Mouse (Mus musculus) left cerebral cortex, postnatal 4 days (tissue): Measurements from ENCODE around the gene Mrpl4. TPM values are rescaled to one million over a fixed set of nuclear protein-coding genes. Genes with fewer than 3 reads are reported as not detected.

ENCODE experiments used
- DNase-seq: peaks from one replicate; pipeline ENCODE4 v3.0.0-alpha.2; 2022
- intact Hi-C: fragments of 180-260 bp; cut with DNase I; formaldehyde crosslinking; loops from one replicate; pipeline ENCODE4 v1.15.1; 2025
- total RNA-seq, 2 experiments: library from RNA; stranded (reverse); gene quantifications; 2 replicates each; pipeline ENCODE4 v1.2.3; 2021

Gene Mrpl4
- total RNA-seq: 10 to 100 TPM; 45.2 to 49.3 TPM

DNA sequence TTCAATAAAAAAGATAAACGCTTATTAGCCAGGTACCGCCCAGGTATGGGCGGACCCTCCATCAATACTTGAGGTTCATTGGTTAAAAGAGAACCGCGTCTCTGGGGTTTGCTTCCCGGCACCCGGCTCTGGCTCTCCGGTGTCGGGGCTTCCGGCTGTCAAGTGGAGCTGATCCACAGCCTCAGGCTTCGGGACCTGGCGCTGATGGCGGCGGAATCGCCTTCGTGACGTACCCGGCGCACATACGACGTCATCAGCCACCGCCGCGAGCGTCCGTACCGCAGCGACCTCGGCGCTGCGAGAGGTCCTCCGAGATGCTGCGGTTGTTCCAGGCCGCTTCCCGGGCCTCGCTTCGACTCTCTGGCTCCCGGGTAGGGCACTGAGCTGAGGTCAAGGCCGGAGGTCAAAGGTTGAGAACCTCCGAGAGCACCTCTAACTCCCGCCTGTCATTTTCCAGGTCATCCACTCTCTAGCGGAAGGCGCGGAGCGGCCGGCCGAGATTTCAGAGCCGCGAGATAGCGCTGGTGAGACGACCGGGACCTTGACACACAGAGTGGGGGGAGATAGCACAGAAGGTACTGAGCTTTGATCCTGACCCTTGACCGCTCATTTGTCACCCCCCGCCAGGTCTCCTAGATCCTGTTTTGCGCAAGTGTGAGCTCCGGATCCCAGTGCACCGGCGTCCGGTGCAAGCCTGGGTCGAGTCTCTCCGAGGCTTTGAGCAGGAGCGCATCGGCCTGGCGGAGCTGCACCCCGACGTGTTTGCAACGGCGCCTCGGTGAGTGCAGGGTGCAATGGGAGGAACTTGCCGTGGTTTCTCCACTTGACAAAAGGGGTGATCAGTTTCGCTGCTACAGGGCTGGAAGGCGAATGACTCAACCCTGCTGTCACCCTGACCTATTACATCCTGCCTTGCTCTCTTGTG is at the start of gene Mrpl4:
Gene Mrpl4, plus strand, starts transcription at position 112 of the 925 bp plus-strand sequence.
- intact Hi-C loops: no loop called here
- peak; percentile 90 for DNase-seq

DNA sequence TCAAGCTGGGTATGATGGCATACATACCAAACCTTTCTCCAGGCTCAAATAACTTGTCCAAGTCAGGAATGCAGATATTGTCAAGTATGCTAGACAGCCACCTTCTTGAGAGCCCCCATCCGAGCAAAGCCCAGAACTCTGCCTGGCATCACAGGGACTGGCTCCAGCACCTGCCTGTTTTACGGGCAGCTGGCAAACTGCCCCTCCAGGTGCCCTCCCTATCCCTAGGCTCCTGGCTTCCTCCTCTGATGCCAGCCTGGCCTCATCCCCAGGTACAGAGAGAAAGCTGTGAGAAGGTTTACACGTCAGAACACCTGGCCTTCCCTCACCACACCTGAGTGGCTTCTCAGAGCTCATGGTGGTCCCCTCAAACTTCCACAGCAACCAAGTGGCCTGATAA is 45.5 kb upstream of the Mrpl4 start:
- intact Hi-C loops: no loop called here
- no peak for DNase-seq

DNA sequence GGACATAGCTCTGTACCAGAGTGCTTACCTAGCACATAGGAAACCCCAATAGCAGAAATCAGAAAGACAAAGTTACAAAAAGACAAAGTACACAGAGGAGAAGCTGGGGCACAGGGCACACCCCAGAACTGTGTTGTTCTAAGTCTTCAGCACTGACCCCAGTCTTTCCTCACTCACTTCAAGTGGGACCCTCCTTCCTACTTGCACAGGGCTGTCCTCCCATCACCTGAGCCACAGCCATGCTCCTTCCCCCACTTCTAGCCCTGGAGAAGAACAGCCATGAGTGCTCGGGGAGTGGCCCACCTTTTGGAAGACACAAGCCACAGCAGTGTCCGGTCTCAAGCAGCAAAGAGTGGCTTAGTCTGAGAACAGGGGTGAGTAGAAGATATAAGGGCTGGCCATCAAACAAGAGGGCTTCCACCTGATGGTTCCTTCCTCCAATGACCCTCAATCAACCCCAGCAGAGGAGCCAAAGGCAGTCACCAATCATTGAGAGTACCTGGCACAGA is 43.1 kb upstream of the Mrpl4 start, which contains the start of gene Dnmt1:
Gene Dnmt1, minus strand, starts transcription at position 459 of the 509 bp plus-strand sequence.
- intact Hi-C loops: no loop called here
- no peak for DNase-seq

DNA sequence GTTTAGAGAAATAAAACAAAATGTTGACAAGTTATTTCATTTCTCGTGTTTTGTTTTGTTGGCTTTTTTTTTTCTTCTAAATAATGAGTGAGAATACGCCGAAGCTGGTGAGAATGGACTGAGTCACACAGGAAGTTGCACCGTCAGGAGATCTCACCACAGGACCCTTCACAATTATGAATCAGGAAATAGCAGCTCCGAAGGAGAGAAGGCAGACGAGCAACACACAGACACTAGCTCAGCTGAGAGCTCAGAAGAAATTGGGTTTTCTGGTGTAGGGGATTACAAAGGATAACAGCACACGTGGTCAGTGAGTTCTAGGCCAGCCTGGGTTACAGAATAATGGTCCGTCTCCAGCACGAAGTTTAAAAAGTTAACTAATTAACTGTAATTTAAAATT is 41.0 kb upstream of the Mrpl4 start:
- intact Hi-C loops: no loop called here
- DNase-seq: no peak

DNA sequence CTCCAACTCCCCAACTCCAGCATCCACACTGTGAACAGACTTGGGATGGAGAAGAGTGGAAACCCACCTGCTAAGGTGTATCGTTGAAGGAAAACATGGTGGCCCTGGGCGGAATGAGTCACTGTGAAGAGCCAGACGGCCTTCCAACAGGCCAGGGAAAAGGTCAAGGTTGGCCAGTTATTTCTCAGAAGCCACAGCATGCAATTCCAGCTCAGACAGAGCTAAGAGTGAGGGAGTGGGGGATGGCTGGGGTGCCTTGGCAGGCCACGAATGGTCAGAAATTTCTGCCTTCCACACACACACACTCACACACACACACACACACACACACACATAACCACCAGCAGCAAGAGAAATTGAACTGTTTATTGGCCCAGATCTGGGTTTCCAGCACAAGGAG is 36.9 kb upstream of the Mrpl4 start:
- intact Hi-C loops: no loop called here
- DNase-seq: no peak

DNA sequence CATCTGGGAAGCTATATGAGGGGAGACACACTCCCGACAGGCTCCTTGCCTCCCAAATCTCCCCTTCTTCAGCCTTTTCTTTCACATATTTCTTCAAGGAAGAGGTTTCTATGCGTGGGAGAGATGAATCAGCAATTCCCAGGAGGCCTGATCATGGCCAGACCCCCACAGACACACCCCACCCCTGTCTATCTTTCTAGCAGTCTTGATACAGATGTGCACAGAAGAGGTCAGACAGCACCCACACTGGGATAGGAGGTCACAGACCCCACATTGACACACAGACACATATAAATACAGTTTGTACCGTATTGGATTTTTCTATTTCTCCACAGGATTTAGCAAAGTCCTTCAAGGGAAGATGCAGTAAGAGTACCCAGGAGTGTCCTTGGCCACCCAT is 36.5 kb upstream of the Mrpl4 start:
- no peak for DNase-seq
- intact Hi-C loops: no loop called here

DNA sequence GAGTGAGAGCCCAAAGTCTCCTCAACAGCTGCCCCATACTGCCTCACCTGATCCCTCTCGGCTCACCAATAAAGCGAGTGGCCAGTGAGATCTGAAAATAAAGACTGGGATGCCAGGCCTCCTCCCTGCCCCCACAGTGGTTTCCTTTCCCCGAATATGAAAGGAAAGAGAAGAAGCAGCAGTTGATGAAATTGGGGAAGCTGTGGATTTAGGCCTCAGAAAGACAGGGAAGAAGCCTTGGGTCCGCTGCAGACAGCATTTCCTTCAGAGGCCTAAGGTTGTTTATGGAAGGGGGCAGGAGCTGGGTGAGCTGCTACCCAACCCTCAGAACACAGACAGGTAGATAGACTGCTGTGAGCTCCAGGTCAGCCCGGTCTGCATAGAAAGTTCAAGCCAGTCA is 35.8 kb upstream of the Mrpl4 start:
- no peak for DNase-seq
- intact Hi-C loops: no loop called here

DNA sequence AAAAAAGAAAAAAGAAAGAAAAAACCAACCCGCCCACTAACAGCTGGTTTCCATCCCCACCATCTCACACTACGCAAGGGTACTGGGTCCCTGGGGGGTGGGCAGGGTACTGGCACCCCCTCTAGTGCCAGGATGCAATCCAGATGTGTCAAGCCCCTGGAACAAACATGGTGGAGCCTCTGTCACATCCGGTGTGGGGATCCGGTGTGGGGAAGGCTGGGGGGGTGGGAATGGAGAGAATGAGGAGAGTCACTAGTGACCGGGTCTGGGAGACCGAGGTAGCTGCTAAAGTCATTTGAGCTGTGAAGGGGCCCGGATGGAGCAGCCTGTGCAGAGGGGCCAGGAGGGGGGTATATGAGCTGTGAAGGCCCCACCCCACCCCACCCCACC is 30.8 kb upstream of the Mrpl4 start:
- intact Hi-C loops: no loop called here
- no peak for DNase-seq

DNA sequence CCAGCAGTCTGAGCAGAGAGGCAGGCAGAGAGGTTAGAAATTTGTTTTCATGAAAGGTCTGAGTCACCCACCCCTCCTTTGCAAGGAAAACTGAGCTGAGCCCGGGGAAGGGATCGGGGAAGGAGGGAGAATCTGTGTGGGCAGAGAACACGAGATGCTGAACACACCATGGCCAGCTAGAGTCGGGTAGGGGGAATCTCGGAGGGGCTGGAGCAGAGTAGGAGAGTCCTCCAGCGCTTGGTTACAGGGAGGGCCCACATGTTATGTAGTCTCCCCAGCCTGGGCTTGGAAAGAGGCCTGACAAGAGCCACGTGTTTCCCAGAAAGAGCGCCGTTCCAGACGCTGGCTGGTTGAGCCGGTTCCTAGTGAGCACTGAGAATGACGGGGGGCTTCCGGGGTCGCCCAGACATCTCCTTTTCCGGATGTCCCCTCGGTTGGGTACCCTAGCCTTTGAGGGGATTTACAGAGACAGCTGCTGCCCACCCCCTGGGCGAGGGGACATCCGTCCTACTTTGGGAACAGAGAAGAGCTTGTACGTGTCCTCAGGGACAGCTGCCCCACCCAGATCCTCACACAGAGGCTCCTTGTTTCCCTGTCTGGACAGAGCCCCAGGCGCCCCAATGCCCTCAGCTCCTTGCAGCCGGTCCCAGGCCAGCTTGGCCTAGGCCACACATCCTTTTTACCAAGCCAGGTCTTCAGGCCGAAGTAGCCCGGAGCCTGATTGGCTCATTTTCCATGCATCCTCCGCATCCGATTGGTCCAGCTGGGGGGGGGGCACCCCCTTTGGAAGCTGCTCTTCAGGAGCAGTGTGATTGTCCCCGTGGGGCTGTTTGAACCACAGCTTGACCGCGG is 30.2 kb upstream of the Mrpl4 start:
- DNase-seq: peak; percentile 31
- intact Hi-C loops: no loop called here

DNA sequence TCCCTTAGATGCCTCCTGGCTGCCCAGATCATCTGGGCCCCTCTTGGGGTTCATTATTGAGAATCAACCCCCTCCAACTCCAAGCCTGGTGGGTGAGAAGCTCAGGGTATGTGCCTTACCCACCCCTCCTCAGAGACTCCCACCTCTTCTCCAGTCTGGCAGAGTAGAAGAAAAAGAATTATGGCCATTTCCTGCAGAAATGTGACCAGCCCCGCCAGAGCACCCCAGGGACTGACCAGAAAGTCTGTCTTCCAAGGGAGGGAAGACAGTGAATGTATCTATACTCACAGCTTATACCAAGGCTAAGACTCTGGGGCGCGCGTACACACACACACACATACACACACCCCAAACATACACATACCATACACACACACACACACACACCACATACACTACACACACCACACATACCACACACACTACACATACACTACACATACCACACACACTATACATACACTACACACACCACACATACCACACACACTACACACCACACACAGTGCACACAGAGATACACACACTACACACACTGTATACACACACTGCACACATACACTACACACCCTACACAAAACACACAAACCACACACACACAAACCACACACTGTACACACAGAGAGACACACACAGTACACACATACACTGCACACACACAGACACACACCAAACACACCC is 29.4 kb upstream of the Mrpl4 start:
- intact Hi-C loops: no loop called here
- no peak for DNase-seq

DNA sequence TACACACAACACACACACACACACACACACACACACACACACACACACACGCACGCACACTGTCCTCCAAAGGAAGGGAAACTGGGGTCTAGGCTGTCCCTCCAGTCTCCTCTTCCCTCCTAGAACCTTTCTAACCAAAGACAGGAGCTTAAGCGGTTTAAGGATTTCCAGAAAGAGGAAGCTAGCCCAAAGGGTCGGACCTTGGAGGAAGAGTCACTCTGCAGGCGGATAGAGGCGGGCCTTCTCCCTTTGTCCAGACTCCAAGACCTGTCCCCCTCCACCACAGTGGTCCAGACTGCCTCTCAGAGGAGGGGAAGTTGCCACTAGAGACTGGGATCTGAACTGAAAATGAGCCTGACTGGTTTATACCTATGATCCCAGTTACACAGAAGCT is 28.9 kb upstream of the Mrpl4 start:
- intact Hi-C loops: no loop called here
- no peak for DNase-seq

DNA sequence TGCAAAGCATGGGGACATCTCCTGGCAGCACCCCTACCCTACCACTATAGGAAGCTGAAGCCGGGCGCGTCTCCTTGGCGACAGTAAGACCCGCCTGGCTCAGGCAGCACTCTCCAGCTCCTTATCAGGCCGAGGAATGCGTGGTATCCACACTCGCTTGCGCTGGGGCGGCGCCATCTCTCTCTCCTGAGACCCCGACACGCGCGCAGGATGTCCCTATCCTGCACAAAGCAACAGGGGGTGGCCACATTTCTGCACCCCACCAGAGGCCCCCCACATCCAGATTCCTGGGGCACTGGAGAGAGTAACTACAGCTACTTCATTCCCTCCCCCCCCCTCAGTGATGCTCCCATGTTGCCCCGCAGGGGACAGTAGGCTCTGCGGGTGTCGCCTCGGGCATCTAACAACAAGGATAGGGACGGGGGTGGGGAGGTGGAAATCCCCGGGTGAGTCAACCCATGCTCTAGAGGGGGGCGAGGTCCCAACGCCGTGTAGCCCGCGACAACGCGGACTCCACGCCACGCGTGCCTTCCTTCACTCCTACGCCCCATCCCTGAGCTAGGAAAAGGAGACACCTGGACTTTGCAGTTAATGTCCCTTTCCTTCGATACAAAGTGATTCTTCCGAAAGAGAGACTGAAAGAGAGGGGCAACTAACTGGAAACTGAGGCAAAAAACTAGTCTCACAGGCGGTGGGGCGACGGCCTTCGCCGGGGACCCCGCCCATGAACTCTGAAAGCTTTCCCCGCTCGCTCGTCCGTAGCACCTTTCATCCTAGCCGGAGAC is 26.9 kb upstream of the Mrpl4 start:
- intact Hi-C loops: no loop called here
- no peak for DNase-seq

DNA sequence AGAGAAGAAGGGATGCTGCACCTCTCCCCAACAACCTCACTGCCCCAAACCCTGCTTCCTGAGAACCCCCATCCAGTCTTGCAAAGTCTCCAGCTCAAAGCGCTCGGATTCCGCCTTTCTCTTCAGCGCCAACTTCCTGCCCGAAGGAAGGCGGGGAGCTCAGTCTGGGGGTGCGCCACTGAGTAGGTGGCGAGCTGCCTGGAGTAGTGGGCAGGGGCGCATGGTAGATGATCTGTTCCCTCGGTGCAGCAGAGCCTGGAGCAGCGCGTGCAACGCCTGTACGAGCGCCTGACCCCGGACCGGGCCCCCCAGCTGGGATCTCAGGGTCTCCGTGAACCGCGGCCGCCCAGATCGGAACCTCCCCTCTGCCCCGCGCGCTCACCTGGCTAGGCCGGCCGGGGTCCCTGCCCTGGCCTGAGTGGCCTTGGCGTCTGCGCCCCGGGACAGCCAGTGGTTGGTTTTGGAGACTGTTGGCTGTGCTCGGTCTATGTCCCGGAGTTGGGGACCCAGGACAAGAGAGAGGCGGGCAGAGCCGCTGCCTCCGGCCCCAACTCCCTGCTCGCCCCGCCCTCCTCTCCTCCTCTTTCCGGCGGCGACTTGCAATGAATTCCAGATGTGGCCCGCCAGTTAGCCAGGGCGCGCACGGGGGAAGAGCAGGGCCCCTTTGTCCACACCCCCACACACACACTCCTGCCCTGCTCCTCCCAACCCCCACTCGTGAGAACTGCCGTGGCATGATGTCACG is 26.1 kb upstream of the Mrpl4 start, which contains the start of gene S1pr2:
Gene S1pr2, minus strand, starts transcription at position 566 of the 745 bp plus-strand sequence.
- intact Hi-C loops: no loop called here
- peak; percentile 49 for DNase-seq

DNA sequence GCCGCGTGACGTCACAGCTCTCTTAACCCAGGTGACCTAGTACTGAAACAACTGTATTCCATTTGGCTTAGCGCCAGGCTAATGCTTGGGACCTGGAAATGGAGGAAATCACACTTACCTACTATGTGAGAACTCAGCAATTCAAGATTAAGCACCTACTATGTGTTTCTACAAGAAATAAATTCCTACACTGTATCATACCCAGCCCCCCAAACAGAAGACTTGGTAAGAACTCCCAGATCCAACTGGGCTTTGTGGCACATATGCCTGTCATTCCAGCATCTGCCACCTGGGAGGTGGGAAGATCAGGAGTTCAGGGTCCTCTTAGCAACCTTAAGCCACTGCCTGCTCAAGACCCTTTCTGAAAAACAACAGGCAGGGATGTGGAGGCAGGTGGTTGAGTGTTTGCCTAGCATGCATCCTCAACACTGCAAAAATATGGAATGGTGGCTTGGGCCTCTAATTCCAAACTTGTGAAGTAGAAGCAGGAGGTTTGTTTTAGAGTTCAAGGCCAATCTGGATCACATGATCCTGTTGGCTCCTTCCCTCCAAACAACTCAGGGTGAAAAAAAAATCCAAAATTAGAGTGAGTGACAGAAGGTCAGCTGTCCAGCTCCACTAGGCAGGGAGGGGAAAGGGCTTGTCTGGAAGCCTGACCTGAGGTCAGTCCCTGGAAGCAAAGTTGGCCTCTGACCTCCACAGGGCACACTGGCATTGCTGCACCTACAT is 25.4 kb upstream of the Mrpl4 start:
- intact Hi-C loops: no loop called here
- no peak for DNase-seq

DNA sequence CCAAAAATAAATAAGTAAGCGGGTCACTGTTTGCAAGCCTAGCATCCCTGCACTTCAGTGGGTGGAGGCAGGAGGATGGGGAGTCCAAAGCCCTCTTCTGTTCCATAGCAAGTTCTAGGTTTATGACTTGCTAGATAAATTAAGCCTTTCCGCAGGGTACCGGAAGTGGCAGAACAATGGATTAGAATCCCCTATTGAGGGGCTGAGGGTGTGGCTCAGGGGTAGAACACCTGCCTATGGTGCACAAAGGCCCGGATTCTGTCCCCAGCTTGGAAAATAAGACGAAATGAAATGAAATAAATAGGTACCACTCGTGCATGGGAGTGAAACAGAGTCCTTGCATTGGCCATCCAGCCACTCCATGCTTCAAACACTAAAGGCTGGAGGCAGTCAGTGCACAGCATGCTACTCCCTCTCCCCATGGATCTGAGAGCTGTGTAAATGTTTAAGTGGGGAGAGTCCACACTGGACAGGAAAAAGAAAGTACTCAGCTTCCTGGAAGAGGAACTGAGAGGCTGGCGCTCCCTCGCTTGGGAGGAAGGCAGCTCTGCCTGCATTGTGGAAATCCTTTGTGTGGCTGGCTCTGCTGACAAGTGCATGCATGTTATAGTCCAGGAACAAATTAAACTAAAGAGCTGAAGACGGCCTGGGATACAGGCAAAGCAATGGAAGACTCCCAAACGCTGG is 24.0 kb upstream of the Mrpl4 start:
- DNase-seq: no peak
- intact Hi-C loops: no loop called here

DNA sequence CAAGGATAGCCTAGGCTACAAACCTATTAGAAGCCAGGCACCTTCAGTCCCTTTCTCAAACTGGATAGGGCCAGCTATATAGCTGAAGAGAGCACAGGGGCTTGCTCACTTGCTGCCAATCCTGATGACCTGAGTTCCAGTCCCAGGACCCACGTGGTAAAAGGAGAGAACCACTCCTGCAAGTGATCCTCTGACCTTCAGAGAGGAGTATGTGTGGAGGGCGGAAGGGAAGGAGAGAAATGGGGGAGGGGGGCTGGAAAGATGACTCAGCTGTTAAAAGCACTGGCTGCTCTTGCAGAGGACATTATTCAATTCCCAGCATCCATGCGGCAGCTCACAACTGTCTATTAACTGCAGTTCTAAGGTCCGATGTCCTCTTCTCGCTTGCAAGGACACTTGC is 23.4 kb upstream of the Mrpl4 start:
- no peak for DNase-seq
- intact Hi-C loops: no loop called here

DNA sequence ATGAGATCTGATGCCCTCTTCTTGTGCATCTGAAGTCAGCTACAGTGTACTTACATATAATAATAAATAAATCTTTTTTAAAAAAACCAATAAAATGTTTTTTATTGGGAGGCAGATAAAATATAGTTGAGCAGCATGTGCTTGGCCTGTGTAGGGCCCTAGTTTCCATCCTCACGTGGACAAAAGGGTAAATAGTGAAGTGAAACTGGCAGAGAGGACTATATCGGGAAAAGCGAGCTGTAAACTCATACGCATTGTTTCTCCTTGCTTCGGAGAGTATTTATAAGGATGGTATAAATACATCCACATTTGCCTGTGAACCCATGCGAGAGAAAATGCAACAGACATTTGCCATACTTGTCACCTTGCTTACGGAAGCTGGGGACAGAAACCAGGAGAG is 22.8 kb upstream of the Mrpl4 start:
- intact Hi-C loops: no loop called here
- DNase-seq: no peak

DNA sequence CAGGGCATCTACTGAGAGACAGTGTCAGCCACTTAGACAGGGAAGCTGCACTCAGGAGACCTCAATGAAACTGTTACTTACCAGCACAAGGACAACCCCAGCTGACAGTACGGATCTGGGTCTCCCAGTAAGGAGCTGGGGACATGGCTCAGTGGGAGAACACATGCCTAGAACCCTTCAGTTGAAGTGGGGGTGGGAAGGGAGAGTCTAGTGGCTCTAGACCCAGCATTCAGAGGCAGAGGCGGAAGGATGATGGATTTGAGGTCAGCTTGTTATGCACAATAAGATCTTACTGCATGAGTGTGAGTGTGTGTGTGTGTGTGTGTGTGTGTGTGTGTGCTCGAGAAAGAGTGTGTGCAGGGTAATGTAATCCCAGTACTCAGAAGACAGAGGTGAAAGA is 20.4 kb upstream of the Mrpl4 start:
- intact Hi-C loops: no loop called here
- DNase-seq: no peak
